Mouse (Mus musculus) CH12.LX (cell line): ENCODE data around the gene Ttc30a2.

ENCODE experiments used
- CHD2 ChIP-seq: IDR thresholded peaks from 2 replicates; pipeline ENCODE4 v1.6.1; 2011; ENCODE audit warnings: low read length, improper control_type of control experiment
- CTCF ChIP-seq, 2 experiments: IDR thresholded peaks in 1 of 2; conservative IDR thresholded peaks in 1 of 2; 2 replicates each; pipeline ENCODE4 v1.5.1; 2011 to 2012; ENCODE audit warnings: low read depth in 2 of 2, low read length in 2 of 2, improper control_type of control experiment in 1 of 2, inconsistent platforms in 1 of 2, mild to moderate bottlenecking in 1 of 2, moderate library complexity in 1 of 2
- HCFC1 ChIP-seq: IDR thresholded peaks from 2 replicates; pipeline ENCODE4 v1.6.1; 2012; ENCODE audit warnings: low read depth, mild to moderate bottlenecking, inconsistent platforms, low read length, improper control_type of control experiment
- MAZ ChIP-seq: IDR thresholded peaks from 2 replicates; pipeline ENCODE4 v1.6.1; 2012; ENCODE audit warnings: low read depth, mild to moderate bottlenecking, inconsistent platforms, low read length, improper control_type of control experiment, moderate library complexity
- MEF2A ChIP-seq: IDR thresholded peaks from 2 replicates; pipeline ENCODE4 v1.6.1; 2014; ENCODE audit warnings: low read depth, mild to moderate bottlenecking, inconsistent platforms, low read length, improper control_type of control experiment, borderline replicate concordance
- NELFE ChIP-seq: IDR thresholded peaks from 2 replicates; pipeline ENCODE4 v1.6.1; 2011; ENCODE audit warnings: low read depth, low read length, improper control_type of control experiment
- POLR2A ChIP-seq: IDR thresholded peaks from 2 replicates; pipeline ENCODE4 v1.6.1; 2011; ENCODE audit warnings: low read depth, mild to moderate bottlenecking, improper control_type of control experiment, low read length
- SIN3A ChIP-seq: IDR thresholded peaks from 2 replicates; pipeline ENCODE4 v1.6.1; 2012; ENCODE audit warnings: low read length, improper control_type of control experiment, inconsistent platforms
- ZC3H11A ChIP-seq: IDR thresholded peaks from 2 replicates; pipeline ENCODE4 v1.6.1; 2012; ENCODE audit warnings: low read depth, mild to moderate bottlenecking, inconsistent platforms, low read length, improper control_type of control experiment
- ZKSCAN1 ChIP-seq: IDR thresholded peaks from 2 replicates; pipeline ENCODE4 v1.6.1; 2012; ENCODE audit warnings: low read depth, inconsistent platforms, low read length, improper control_type of control experiment, borderline replicate concordance
- ZMIZ1 ChIP-seq: IDR thresholded peaks from 2 replicates; pipeline ENCODE4 v1.6.1; 2012; ENCODE audit warnings: low read depth, mild to moderate bottlenecking, inconsistent platforms, low read length, improper control_type of control experiment

- TF ChIP-seq ZKSCAN1: no peak
- no peak for TF ChIP-seq HCFC1
- TF ChIP-seq POLR2A: no peak
- TF ChIP-seq ZMIZ1: no peak
- no peak for TF ChIP-seq NELFE
- no peak for TF ChIP-seq MEF2A
- no peak for TF ChIP-seq MAZ
- no peak for TF ChIP-seq CTCF (conservative IDR thresholded peaks at IDR 0.05 in 1 of 2, IDR thresholded peaks at IDR 0.05 in 1 of 2; ENCODE audit: low read depth in 2 of 2, low read length in 2 of 2)
- no peak for TF ChIP-seq SIN3A
- no peak for TF ChIP-seq ZC3H11A
- TF ChIP-seq CHD2: no peak
Observed at GRCm38 (mm10) chr2:75991581-75992205, 13.7 kb upstream of the Ttc30a2 start.
